Mouse (Mus musculus): ENCODE results near the gene Ssh3.

DNA sequence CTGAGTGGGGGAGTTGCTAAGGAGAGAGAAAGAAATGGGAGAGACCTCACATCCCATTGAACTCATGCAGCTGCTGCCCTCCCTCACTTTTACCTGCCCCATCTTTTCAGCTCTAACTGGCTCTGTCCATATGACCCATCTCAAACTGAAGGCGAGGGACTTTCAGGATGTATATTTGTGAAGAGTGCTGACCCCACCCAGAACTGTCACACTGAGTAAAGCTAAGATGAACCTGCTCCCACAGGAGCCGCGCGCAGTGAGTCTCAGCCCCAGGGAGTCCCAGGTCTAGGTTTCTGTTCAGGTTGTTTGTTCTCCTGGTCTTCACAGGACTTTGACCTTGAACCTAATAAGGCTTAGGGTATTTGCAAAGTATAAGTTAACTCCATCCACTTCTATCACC, 40.1 kb downstream of the Ssh3 start:
- TF ChIP-seq CTCF (IDR thresholded peaks at IDR 0.05; ENCODE audit: borderline replicate concordance, insufficient read depth, low read depth, low read length) (no peak), POLR2A (IDR thresholded peaks at IDR 0.05; ENCODE audit: borderline replicate concordance, insufficient read depth, low read length) (no peak)
